Mouse (Mus musculus) neural tube, embryonic 11.5 days (tissue): ENCODE data around the gene Cd7. TPM values are rescaled to one million over a fixed set of nuclear protein-coding genes. Genes with fewer than 3 reads are reported as not detected.
A peak's percentile ranks its signal among the peaks of the same experiment; 100 is the strongest.

Experiments
- ATAC-seq: fragments of 200-750 bp; cut with Nextera tagmentation; 2 replicates; pipeline ENCODE4 v1.8.0; 2017; ENCODE audit warnings: moderate number of reproducible peaks, mild to moderate bottlenecking, moderate TSS enrichment, moderate library complexity; ENCODE audit not compliant: insufficient read depth, low FRiP score, low TSS enrichment
- DNase-seq: peaks from one replicate; pipeline ENCODE4 v3.0.0-alpha.2; 2015; ENCODE audit warnings: low spot score
- H3K27ac ChIP-seq: fragments of 300-500 bp; sonication (generic); 2 replicates; pipeline ENCODE4 v1.5.1; 2014; ENCODE audit warnings: low read depth, mild to moderate bottlenecking, low read length
- H3K27me3 ChIP-seq: fragments of 300-500 bp; sonication (generic); 2 replicates; pipeline ENCODE4 v1.6.1; 2014; ENCODE audit warnings: mild to moderate bottlenecking, low read length, mixed read lengths; ENCODE audit not compliant: control insufficient read depth, insufficient read depth
- H3K36me3 ChIP-seq: fragments of 300-500 bp; sonication (generic); 2 replicates; pipeline ENCODE4 v1.6.1; 2014; ENCODE audit warnings: mild to moderate bottlenecking, low read length, moderate library complexity, mixed read lengths; ENCODE audit not compliant: control insufficient read depth, insufficient read depth
- H3K4me1 ChIP-seq: fragments of 300-500 bp; sonication (generic); 2 replicates; pipeline ENCODE4 v1.6.1; 2014; ENCODE audit warnings: low read length, mixed read lengths; ENCODE audit not compliant: control insufficient read depth, insufficient read depth
- H3K4me2 ChIP-seq: fragments of 300-500 bp; sonication (generic); 2 replicates; pipeline ENCODE4 v1.6.1; 2014; ENCODE audit warnings: low read depth, mild to moderate bottlenecking, moderate library complexity
- H3K4me3 ChIP-seq: fragments of 300-500 bp; sonication (generic); 2 replicates; pipeline ENCODE4 v1.5.1; 2014; ENCODE audit warnings: low read depth, low read length
- H3K9ac ChIP-seq: fragments of 300-500 bp; sonication (generic); 2 replicates; pipeline ENCODE4 v1.6.1; 2014; ENCODE audit warnings: mild to moderate bottlenecking, low read length
- H3K9me3 ChIP-seq: fragments of 300-500 bp; sonication (generic); 2 replicates; pipeline ENCODE4 v1.6.1; 2016; ENCODE audit warnings: low read length; ENCODE audit not compliant: control insufficient read depth
- WGBS: fragments of 180-500 bp; shearing (Covaris S2); extraction: QIAGEN DNeasy Blood & Tissue Kit; methylation state at CpG from one replicate; pipeline ENCODE4 v1.1.7; 2014; 5-methylcytosine and 5-hydroxymethylcytosine counted together
- polyA plus RNA-seq: library from polyadenylated mRNA; unstranded; fragments of >200 nt; fragmentation: Nextera tagmentation; extraction: Ambion mirVana; gene quantifications from 2 replicates; pipeline ENCODE4 v1.2.1, GENCODE M21; 2014

The Cd7 gene
- polyA plus RNA-seq, 1 experiment from 2014 or later = not detected

DNA sequence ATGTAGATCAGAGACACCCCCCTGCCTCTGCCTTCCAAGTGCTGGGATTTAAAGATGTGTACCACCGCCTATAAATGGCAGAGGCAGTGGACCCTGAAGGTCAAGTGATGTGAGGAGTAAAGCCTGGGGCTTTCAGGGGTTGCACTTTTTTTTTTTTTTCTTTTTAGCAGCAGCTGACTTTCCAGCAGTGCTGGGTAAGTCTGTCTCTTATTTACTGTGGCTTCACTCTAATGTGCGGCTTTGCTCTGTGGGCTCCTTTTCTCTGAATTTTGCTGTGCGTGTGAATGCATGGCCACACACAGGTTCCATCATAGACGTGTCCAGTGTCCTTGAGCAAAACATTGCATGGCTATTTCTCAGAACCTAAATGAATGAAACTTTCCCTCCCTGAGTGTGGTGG is 2.4 kb upstream of the Cd7 start:
- H3K4me2 ChIP-seq = no peak overlapping the region
- no peaks in the 10 kb centered on the region for H3K27me3 ChIP-seq
- H3K27ac ChIP-seq = no peak overlapping the region
- ATAC-seq (no peak), DNase-seq (no peak)
- H3K4me1 ChIP-seq = no peaks in the 10 kb centered on the region
- H3K36me3 ChIP-seq = no peaks in the 10 kb centered on the region
- H3K9ac ChIP-seq = no peak overlapping the region
- no peak overlapping the region for H3K4me3 ChIP-seq
- no peaks in the 10 kb centered on the region for H3K9me3 ChIP-seq
- WGBS = 77% methylated on average over 4 of the region's 4 CpGs

- Histone ChIP-seq H3K9me3 (no peaks in the 10 kb centered on the region), H3K27ac (no peak overlapping the region), H3K9ac (no peak overlapping the region), H3K4me1 (no peaks in the 10 kb centered on the region), H3K27me3 (no peaks in the 10 kb centered on the region), H3K36me3 (no peaks in the 10 kb centered on the region), H3K4me3 (no peak overlapping the region), H3K4me2 (no peak overlapping the region)
- WGBS = 11% methylated on average over 4 of the region's 4 CpGs
- ATAC-seq (no peak), DNase-seq (peak; percentile 81)
Observed at GRCm38 (mm10) chr11:121041212-121041611, 2.0 kb upstream of the Cd7 start.

DNA sequence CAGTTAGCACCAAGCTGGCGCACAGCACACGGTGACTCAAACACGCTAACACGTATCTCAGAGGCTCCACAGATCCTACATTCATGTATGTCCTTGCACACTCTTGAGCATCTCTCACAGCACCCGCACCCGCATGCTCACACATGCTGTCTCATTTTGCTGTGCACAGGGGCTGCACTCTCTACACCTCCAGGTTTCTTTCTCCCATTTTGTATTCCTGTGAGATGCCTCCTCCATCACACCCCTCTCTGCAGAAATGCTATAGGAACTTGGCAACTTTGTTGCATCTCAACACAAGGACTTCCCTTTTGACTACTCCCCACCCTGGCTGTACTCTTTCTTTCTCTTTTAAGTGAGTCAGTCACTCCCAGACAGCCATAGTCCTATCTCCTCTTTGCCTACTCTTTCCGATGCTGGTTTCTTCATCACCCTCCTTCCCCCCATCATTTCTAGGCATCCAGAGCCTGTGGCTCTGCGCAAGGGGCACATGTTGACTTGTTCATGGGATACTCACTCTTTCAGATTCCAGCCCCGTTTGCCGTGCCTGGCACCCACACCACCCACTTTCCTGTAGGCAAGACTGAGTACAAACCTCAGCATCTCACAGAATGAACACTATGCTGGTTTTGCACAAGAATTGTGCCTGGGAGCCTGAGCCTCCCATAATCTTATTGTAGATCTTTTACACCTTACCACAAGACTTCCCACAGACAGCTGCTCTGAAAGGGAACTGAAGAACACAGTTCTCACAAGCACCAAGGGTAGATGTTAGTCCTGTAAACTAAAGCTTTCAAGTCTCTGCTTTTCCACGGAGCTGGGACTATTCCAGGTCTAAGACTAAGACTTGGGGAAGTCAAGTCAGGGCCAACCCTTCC is 615 bp downstream of the Cd7 start:
- no peaks in the 10 kb centered on the region for H3K9me3 ChIP-seq
- H3K4me2 ChIP-seq = no peak overlapping the region
- no peaks in the 10 kb centered on the region for H3K4me1 ChIP-seq
- H3K27me3 ChIP-seq = no peaks in the 10 kb centered on the region
- no peak overlapping the region for H3K4me3 ChIP-seq
- no peak for DNase-seq
- H3K9ac ChIP-seq = no peak overlapping the region
- H3K27ac ChIP-seq = no peak overlapping the region
- WGBS = 86% methylated on average over 11 of the region's 11 CpGs
- no peaks in the 10 kb centered on the region for H3K36me3 ChIP-seq
- ATAC-seq = no peak

- no peaks in the 10 kb centered on the region for H3K9me3 ChIP-seq
- no peaks in the 10 kb centered on the region for H3K36me3 ChIP-seq
- H3K4me2 ChIP-seq = no peak overlapping the region
- WGBS = 86% methylated on average over 5 of the region's 5 CpGs
- no peak overlapping the region for H3K4me3 ChIP-seq
- H3K4me1 ChIP-seq = no peaks in the 10 kb centered on the region
- DNase-seq = no peak
- no peak overlapping the region for H3K9ac ChIP-seq
- no peak overlapping the region for H3K27ac ChIP-seq
- ATAC-seq = no peak
- no peaks in the 10 kb centered on the region for H3K27me3 ChIP-seq
Observed at GRCm38 (mm10) chr11:121033118-121033517, 6.1 kb downstream of the Cd7 start.

DNA sequence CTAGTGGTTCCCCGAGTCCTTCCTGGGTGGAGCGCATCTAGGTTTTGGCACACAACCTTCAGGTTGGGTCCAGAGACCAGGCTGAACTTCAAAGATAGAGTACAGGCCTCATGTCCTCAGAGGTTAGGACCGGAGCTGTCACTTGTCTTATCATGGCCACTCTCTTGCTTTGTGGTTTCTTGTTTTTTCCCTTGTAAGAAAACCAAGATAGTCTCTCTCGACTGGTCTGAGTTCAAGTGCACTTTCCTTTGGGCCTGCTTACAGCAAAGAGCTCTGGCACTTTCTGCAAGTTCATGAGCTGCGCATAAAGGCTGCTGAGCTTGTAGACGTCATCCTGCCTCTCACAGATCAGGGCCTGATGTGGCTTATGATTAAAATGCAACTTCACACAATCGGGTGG is 12.0 kb downstream of the Cd7 start:
- Histone ChIP-seq H3K4me3 (no peak overlapping the region), H3K4me1 (no peaks in the 10 kb centered on the region), H3K4me2 (no peak overlapping the region), H3K9ac (no peak overlapping the region), H3K27ac (no peak overlapping the region), H3K27me3 (no peaks in the 10 kb centered on the region), H3K36me3 (no peaks in the 10 kb centered on the region), H3K9me3 (no peaks in the 10 kb centered on the region)
- WGBS = 88% methylated on average over 7 of the region's 7 CpGs
- DNase-seq = no peak
- ATAC-seq = no peak

DNA sequence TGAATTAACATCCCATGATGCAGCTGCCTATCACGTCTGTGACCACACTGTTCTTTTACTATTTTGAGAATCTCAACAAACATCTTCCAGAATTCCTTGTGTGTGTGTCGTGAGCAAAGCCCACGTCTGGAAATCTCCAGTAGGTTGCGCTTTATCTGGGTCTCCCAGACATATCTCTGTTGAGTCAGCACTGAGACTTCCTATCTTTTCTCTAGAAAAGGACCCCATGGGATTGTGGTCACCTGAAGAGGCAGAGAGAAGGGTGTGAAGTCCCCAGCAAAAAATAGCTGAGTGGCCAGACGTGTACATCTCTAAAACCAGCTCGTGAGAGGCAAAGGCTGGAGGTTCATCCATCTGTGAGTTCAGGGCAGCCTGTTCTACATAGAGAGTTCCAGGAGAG is 15.1 kb downstream of the Cd7 start:
- Histone ChIP-seq H3K36me3 (no peaks in the 10 kb centered on the region), H3K4me2 (no peak overlapping the region), H3K4me1 (no peaks in the 10 kb centered on the region), H3K4me3 (no peak overlapping the region), H3K9me3 (no peaks in the 10 kb centered on the region), H3K27ac (no peak overlapping the region), H3K9ac (no peak overlapping the region), H3K27me3 (no peaks in the 10 kb centered on the region)
- no peak for ATAC-seq
- no peak for DNase-seq
- 70% methylated on average over 6 of the region's 6 CpGs for WGBS

- Histone ChIP-seq H3K4me3 (no peak overlapping the region), H3K9ac (no peak overlapping the region), H3K4me2 (no peak overlapping the region), H3K27me3 (no peaks in the 10 kb centered on the region), H3K27ac (no peak overlapping the region), H3K36me3 (no peaks in the 10 kb centered on the region), H3K4me1 (no peaks in the 10 kb centered on the region), H3K9me3 (no peaks in the 10 kb centered on the region)
- 88% methylated on average over 5 of the region's 5 CpGs for WGBS
- ATAC-seq (no peak), DNase-seq (no peak)
Observed at GRCm38 (mm10) chr11:121019501-121019900, 19.7 kb downstream of the Cd7 start.

- H3K4me1 ChIP-seq = no peaks in the 10 kb centered on the region
- ATAC-seq (no peak), DNase-seq (peak; percentile 69)
- no peak overlapping the region for H3K9ac ChIP-seq
- H3K4me3 ChIP-seq = no peak overlapping the region
- no peaks in the 10 kb centered on the region for H3K36me3 ChIP-seq
- WGBS = 42% methylated on average over 3 of the region's 3 CpGs
- no peak overlapping the region for H3K27ac ChIP-seq
- no peaks in the 10 kb centered on the region for H3K27me3 ChIP-seq
- no peak overlapping the region for H3K4me2 ChIP-seq
- no peaks in the 10 kb centered on the region for H3K9me3 ChIP-seq
Observed at GRCm38 (mm10) chr11:121017703-121018102, 21.5 kb downstream of the Cd7 start.

GRCm38 (mm10) chr11:121015472-121015871 is 23.7 kb downstream of the Cd7 start:
- Histone ChIP-seq H3K4me2 (no peak overlapping the region), H3K27ac (no peak overlapping the region), H3K9me3 (no peaks in the 10 kb centered on the region), H3K4me1 (no peaks in the 10 kb centered on the region), H3K4me3 (no peak overlapping the region), H3K36me3 (no peaks in the 10 kb centered on the region), H3K27me3 (no peaks in the 10 kb centered on the region), H3K9ac (no peak overlapping the region)
- DNase-seq (no peak), ATAC-seq (no peak)
- 71% methylated on average over 6 of the region's 6 CpGs for WGBS
